In the genomic region with DNA sequence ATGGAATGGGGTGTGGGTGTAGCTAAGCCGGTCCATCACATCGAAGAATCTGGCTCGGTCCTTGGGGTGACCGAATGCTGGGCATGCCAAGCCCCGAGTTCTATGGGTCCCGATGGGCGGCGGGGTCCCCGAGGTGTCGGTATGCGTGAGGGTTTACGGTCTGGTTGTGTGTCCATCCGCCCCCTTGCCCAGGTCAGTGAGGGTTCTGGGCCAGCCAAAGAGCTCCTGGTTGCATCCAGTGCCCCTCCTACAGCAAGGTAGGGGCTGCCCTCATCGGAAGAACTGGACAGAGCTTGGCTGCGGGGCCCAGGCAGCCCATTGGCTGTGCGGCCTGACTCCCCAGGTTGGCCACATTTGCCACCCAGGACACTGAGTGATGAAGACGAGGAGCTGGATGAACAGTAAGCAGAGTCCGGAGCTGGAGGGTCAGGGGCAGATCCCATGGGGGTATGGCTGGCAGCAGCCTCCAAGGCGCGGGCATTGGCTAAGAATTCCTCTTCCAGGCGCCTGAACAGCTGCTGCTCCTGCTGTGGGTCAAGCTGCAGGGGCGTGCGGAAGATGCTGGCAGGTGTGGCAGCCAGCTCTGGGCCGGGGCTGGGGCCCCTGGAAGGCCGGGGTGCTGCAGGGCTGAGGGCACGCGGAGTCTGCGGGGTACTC, we compare ENCODE assay signal across 8 mouse cellular contexts. TPM values are rescaled to one million over a fixed set of nuclear protein-coding genes. Genes with fewer than 3 reads are reported as not detected.
DNase-seq lines count a peak whose midpoint lies in the region; ATAC-seq and TF ChIP-seq lines count a peak whose summit lies in the region.

No protein-coding gene starts in this region.

- no peak overlapping the region for H3K27ac ChIP-seq in kidney, postnatal 0 days
- no peak overlapping the region for H3K27ac ChIP-seq in embryonic facial prominence, embryonic 13.5 days
- no peak overlapping the region for H3K27ac ChIP-seq in hindbrain, embryonic 11.5 days (ENCODE audit: low read depth, low read length)
- H3K27ac ChIP-seq in midbrain, embryonic 14.5 days (replicated peaks; ENCODE audit: low read depth, low read length): no peak overlapping the region

- H3K4me1 ChIP-seq in kidney, postnatal 0 days (replicated peaks; ENCODE audit: insufficient read depth, low read length): peaks cover 35% of the 10 kb centered on the region
- H3K4me1 ChIP-seq in embryonic facial prominence, embryonic 13.5 days: peaks cover 69% of the 10 kb centered on the region
- H3K4me1 ChIP-seq in hindbrain, embryonic 11.5 days (replicated peaks; ENCODE audit: control insufficient read depth, insufficient read depth, low read length): peaks cover 26% of the 10 kb centered on the region
- peaks cover 50% of the 10 kb centered on the region for H3K4me1 ChIP-seq in midbrain, embryonic 14.5 days (ENCODE audit: control insufficient read depth, insufficient read depth, low read length)

- no peak for DNase-seq in kidney, postnatal 0 days (ENCODE audit: low spot score)
- no peak for DNase-seq in kidney, postnatal 36 days
- peak; percentile 42 for DNase-seq in hindbrain, embryonic 11.5 days (ENCODE audit: low spot score)
- DNase-seq in midbrain, embryonic 14.5 days: no peak
- no peak for DNase-seq in thymus, postnatal 10 days (ENCODE audit: low spot score in 2 of 2)
- DNase-seq in spleen, adult 12 weeks (ENCODE audit: low spot score): no peak
- DNase-seq in right cerebral cortex, postnatal 4 days: no peak

- no peaks in the 10 kb centered on the region for H3K9me3 ChIP-seq in kidney, postnatal 0 days (replicated peaks; ENCODE audit: low read length)
- no peaks in the 10 kb centered on the region for H3K9me3 ChIP-seq in embryonic facial prominence, embryonic 13.5 days
- no peaks in the 10 kb centered on the region for H3K9me3 ChIP-seq in hindbrain, embryonic 11.5 days (ENCODE audit: control insufficient read depth, low read length)
- H3K9me3 ChIP-seq in midbrain, embryonic 14.5 days (ENCODE audit: control insufficient read depth, low read length): no peaks in the 10 kb centered on the region

- H3K4me2 ChIP-seq in kidney, postnatal 0 days (ENCODE audit: low read length): peak overlapping the region; percentile 77
- H3K4me2 ChIP-seq in embryonic facial prominence, embryonic 13.5 days: peak overlapping the region; percentile 95
- peak overlapping the region; percentile 67 for H3K4me2 ChIP-seq in hindbrain, embryonic 11.5 days (replicated peaks; ENCODE audit: low read depth, low read length)
- H3K4me2 ChIP-seq in midbrain, embryonic 14.5 days (ENCODE audit: low read length): peak overlapping the region; percentile 59

- H3K4me3 ChIP-seq in kidney, postnatal 0 days (replicated peaks; ENCODE audit: low read depth, low read length): 0 out of 2 replicates have a peak overlapping the region, but pooled peaks have one; percentile 36
- peak overlapping the region; percentile 42 for H3K4me3 ChIP-seq in embryonic facial prominence, embryonic 13.5 days
- peak overlapping the region; percentile 35 for H3K4me3 ChIP-seq in hindbrain, embryonic 11.5 days (ENCODE audit: low read depth, low read length)
- peak overlapping the region; percentile 29 for H3K4me3 ChIP-seq in midbrain, embryonic 14.5 days (replicated peaks; ENCODE audit: low read depth, low read length)

- ATAC-seq in kidney, postnatal 0 days (replicated peaks; ENCODE audit: low FRiP score, low read depth): no peak
- ATAC-seq in embryonic facial prominence, embryonic 13.5 days (ENCODE audit: insufficient number of reproducible peaks, insufficient read depth, low FRiP score, low TSS enrichment, low read depth): no peak
- peak; percentile 0; the same call in 1 of the 2 replicates for ATAC-seq in hindbrain, embryonic 11.5 days (ENCODE audit: low FRiP score)
- no peak for ATAC-seq in midbrain, embryonic 14.5 days (ENCODE audit: low FRiP score, low TSS enrichment)

- no peaks in the 10 kb centered on the region for H3K36me3 ChIP-seq in kidney, postnatal 0 days (ENCODE audit: insufficient read depth, low read length)
- H3K36me3 ChIP-seq in embryonic facial prominence, embryonic 13.5 days: peaks cover 6% of the 10 kb centered on the region; the same call in 1 of the 2 replicates
- no peaks in the 10 kb centered on the region for H3K36me3 ChIP-seq in hindbrain, embryonic 11.5 days (ENCODE audit: control insufficient read depth, insufficient read depth, low read length)
- 0 out of 2 replicates have a peak, but pooled peaks cover 5% of the 10 kb centered on the region for H3K36me3 ChIP-seq in midbrain, embryonic 14.5 days (ENCODE audit: control insufficient read depth, insufficient read depth, low read length)

- H3K9ac ChIP-seq in kidney, postnatal 0 days (ENCODE audit: low read depth, low read length): no peak overlapping the region
- H3K9ac ChIP-seq in embryonic facial prominence, embryonic 13.5 days: peak overlapping the region; percentile 71; the same call in 1 of the 2 replicates
- H3K9ac ChIP-seq in hindbrain, embryonic 11.5 days (ENCODE audit: low read depth, low read length): peak overlapping the region; percentile 31; the same call in 1 of the 2 replicates
- no peak overlapping the region for H3K9ac ChIP-seq in midbrain, embryonic 14.5 days (replicated peaks; ENCODE audit: low read length)

- WGBS in kidney, postnatal 0 days: 72% methylated on average over 28 of the region's 28 CpGs
- WGBS in embryonic facial prominence, embryonic 13.5 days: 54% methylated on average over 28 of the region's 28 CpGs
- WGBS in hindbrain, embryonic 11.5 days: 41% methylated on average over 28 of the region's 28 CpGs
- 48% methylated on average over 28 of the region's 28 CpGs for WGBS in midbrain, embryonic 14.5 days

- H3K27me3 ChIP-seq in kidney, postnatal 0 days (ENCODE audit: insufficient read depth, low read length): peaks cover 7% of the 10 kb centered on the region
- peaks cover 89% of the 10 kb centered on the region for H3K27me3 ChIP-seq in embryonic facial prominence, embryonic 13.5 days
- H3K27me3 ChIP-seq in hindbrain, embryonic 11.5 days (ENCODE audit: control insufficient read depth, insufficient read depth, low read length): peaks cover 83% of the 10 kb centered on the region
- H3K27me3 ChIP-seq in midbrain, embryonic 14.5 days (ENCODE audit: control insufficient read depth, insufficient read depth, low read length): peaks cover 83% of the 10 kb centered on the region

- TF ChIP-seq CTCF in kidney, postnatal 0 days (IDR thresholded peaks at IDR 0.05; ENCODE audit: low read depth): no peak

RNA-seq across cellular contexts. Expression of gene Rasl10a, which starts 3.0 kb away (rescaled TPM):
- 1.9 and 2.7 TPM in 2 replicates for polyA plus RNA-seq in kidney, postnatal 0 days (2015; fragmentation: Nextera tagmentation; extraction: Ambion mirVana)
- 0.29 and 0.49 TPM in 2 replicates for polyA plus RNA-seq in embryonic facial prominence, embryonic 13.5 days (2015; fragmentation: Nextera tagmentation; extraction: Ambion mirVana)
- 0.40 and 0.46 TPM in 2 replicates for polyA plus RNA-seq in hindbrain, embryonic 11.5 days (2014; fragmentation: Nextera tagmentation; extraction: Ambion mirVana)
- polyA plus RNA-seq in midbrain, embryonic 14.5 days (2014; fragmentation: Nextera tagmentation; extraction: Ambion mirVana): 0.33 and 1.3 TPM in 2 replicates

RNA-seq across cellular contexts. Expression of gene Gas2l1, which starts 4.2 kb away (rescaled TPM):
- polyA plus RNA-seq in kidney, postnatal 0 days (2015; fragmentation: Nextera tagmentation; extraction: Ambion mirVana): 27.2 and 30.3 TPM in 2 replicates
- polyA plus RNA-seq in embryonic facial prominence, embryonic 13.5 days (2015; fragmentation: Nextera tagmentation; extraction: Ambion mirVana): 25.8 and 30.0 TPM in 2 replicates
- polyA plus RNA-seq in hindbrain, embryonic 11.5 days (2014; fragmentation: Nextera tagmentation; extraction: Ambion mirVana): 23.0 and 24.8 TPM in 2 replicates
- polyA plus RNA-seq in midbrain, embryonic 14.5 days (2014; fragmentation: Nextera tagmentation; extraction: Ambion mirVana): 19.7 and 22.1 TPM in 2 replicates

RNA-seq across cellular contexts. Expression of gene Rhbdd3, which starts 37.8 kb away (rescaled TPM):
- 26.8 and 28.3 TPM in 2 replicates for polyA plus RNA-seq in kidney, postnatal 0 days (2015; fragmentation: Nextera tagmentation; extraction: Ambion mirVana)
- polyA plus RNA-seq in embryonic facial prominence, embryonic 13.5 days (2015; fragmentation: Nextera tagmentation; extraction: Ambion mirVana): 22.3 and 27.9 TPM in 2 replicates
- 17.3 and 18.2 TPM in 2 replicates for polyA plus RNA-seq in hindbrain, embryonic 11.5 days (2014; fragmentation: Nextera tagmentation; extraction: Ambion mirVana)
- polyA plus RNA-seq in midbrain, embryonic 14.5 days (2014; fragmentation: Nextera tagmentation; extraction: Ambion mirVana): 34.5 and 45.4 TPM in 2 replicates

RNA-seq across cellular contexts. Expression of gene Ewsr1, which starts 38.2 kb away (rescaled TPM):
- polyA plus RNA-seq in kidney, postnatal 0 days (2015; fragmentation: Nextera tagmentation; extraction: Ambion mirVana): 477 and 504 TPM in 2 replicates
- 859 and 909 TPM in 2 replicates for polyA plus RNA-seq in embryonic facial prominence, embryonic 13.5 days (2015; fragmentation: Nextera tagmentation; extraction: Ambion mirVana)
- 430 and 463 TPM in 2 replicates for polyA plus RNA-seq in hindbrain, embryonic 11.5 days (2014; fragmentation: Nextera tagmentation; extraction: Ambion mirVana)
- polyA plus RNA-seq in midbrain, embryonic 14.5 days (2014; fragmentation: Nextera tagmentation; extraction: Ambion mirVana): 346 and 428 TPM in 2 replicates

Comparison
In these comparisons a context has a peak if more than half of its experiments do, and no peak if none do; other contexts are left out.
1. H3K9ac ChIP-seq: peak in embryonic facial prominence, embryonic 13.5 days (single experiment) and hindbrain, embryonic 11.5 days (single experiment); none in kidney, postnatal 0 days (single experiment) and midbrain, embryonic 14.5 days (single experiment).
2. Peak in every context shown above with its lines, with median percentiles within 50 percentile points of each other: H3K4me2 ChIP-seq and H3K4me3 ChIP-seq.